Mouse (Mus musculus) forebrain, embryonic 12.5 days (tissue): ENCODE results near the gene Galnt17. TPM values are rescaled to one million over a fixed set of nuclear protein-coding genes. Genes with fewer than 3 reads are reported as not detected.

Experiments
- ATAC-seq: fragments of 200-750 bp; cut with Nextera tagmentation; 2 replicates; pipeline ENCODE4 v1.8.0; 2017; ENCODE audit warnings: moderate TSS enrichment; ENCODE audit not compliant: low FRiP score
- H3K27ac ChIP-seq: fragments of 300-500 bp; sonication (generic); 2 replicates; pipeline ENCODE4 v1.5.1; 2016; ENCODE audit warnings: mild to moderate bottlenecking
- H3K27me3 ChIP-seq: fragments of 300-500 bp; sonication (generic); 2 replicates; pipeline ENCODE4 v1.6.1; 2016; ENCODE audit warnings: mild to moderate bottlenecking
- H3K36me3 ChIP-seq: fragments of 300-500 bp; sonication (generic); replicated peaks from 2 replicates; pipeline ENCODE4 v1.6.1; 2016; ENCODE audit warnings: mild to moderate bottlenecking
- H3K4me1 ChIP-seq: fragments of 300-500 bp; sonication (generic); 2 replicates; pipeline ENCODE4 v1.6.1; 2016
- H3K4me2 ChIP-seq: fragments of 300-500 bp; sonication (generic); 2 replicates; pipeline ENCODE4 v1.6.1; 2016; ENCODE audit warnings: mild to moderate bottlenecking, moderate library complexity
- H3K4me3 ChIP-seq: fragments of 300-500 bp; sonication (generic); replicated peaks from 2 replicates; pipeline ENCODE4 v1.5.1; 2016; ENCODE audit warnings: mild to moderate bottlenecking
- H3K9ac ChIP-seq: fragments of 300-500 bp; sonication (generic); 2 replicates; pipeline ENCODE4 v1.6.1; 2016; ENCODE audit warnings: mild to moderate bottlenecking
- H3K9me3 ChIP-seq: fragments of 300-500 bp; sonication (generic); 2 replicates; pipeline ENCODE4 v1.6.1; 2016
- WGBS: fragments of 180-500 bp; shearing (Covaris S2); methylation state at CpG from one replicate; pipeline ENCODE4 v1.1.7; 2016; 5-methylcytosine and 5-hydroxymethylcytosine counted together
- polyA plus RNA-seq: library from polyadenylated mRNA; unstranded; fragments of >200 nt; fragmentation: Nextera tagmentation; extraction: Ambion mirVana; gene quantifications from 2 replicates; pipeline ENCODE4 v1.2.1, GENCODE M21; 2016

Galnt17 gene
- 2.6 and 3.5 TPM in 2 replicates for polyA plus RNA-seq

DNA sequence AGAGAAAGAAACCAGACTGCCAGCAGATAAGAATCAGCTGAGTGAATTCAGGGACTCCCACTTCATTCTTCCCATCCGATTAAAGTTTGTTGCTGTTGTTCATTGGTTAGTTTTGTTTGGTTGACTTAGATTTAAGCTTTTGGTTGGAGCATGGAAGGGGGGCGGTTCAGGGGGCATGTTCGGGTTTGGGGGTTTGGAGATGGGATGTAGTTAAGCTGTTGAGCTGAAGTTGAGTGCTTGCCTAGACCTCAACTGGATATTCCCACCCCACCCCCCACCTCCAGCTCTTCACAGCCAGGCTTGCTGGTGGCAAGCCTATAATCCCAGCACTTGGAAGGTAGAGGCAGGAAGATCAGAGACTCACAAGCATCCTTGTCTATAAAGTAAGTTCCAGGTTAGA lies at the start of gene Galnt17:
Gene Galnt17 (minus strand): TSS at position 101 of the 400 bp plus-strand sequence.
- H3K27me3 ChIP-seq = peaks cover 31% of the 10 kb centered on the region
- 42% methylated on average over 3 of the region's 3 CpGs for WGBS
- H3K4me2 ChIP-seq = peak within 1 kb of the TSS; percentile 94
- peak within 1 kb of the TSS; percentile 81 for H3K27ac ChIP-seq
- H3K4me1 ChIP-seq = peaks cover 11% of the 10 kb centered on the region
- peak within 1 kb of the TSS; percentile 58 for H3K9ac ChIP-seq
- no peaks in the 10 kb centered on the region for H3K36me3 ChIP-seq
- no peaks in the 10 kb centered on the region for H3K9me3 ChIP-seq
- ATAC-seq = no peak
- peak within 1 kb of the TSS; percentile 60 for H3K4me3 ChIP-seq

DNA sequence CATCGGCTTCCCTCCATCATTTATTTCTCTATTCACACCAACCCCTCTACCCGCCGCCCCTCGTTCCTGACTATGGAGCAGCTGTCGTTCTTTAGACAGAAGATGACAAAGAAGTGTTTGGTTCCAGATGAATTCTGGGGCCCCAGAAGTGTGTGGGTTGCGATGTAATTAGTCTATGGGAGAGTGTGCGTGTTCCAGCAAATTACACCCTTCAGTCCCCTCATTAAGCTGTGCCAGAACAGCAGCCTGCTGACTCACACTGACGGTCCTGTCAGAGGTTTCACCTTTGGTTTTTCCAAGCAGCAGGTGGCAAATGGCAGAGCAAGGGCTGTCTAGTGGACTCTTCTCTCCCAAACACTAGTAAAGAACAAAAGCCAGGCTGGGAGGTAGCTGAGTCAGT lies 26.2 kb upstream of the Galnt17 start:
- WGBS = 55% methylated on average over 8 of the region's 8 CpGs
- no peak overlapping the region for H3K9ac ChIP-seq
- no peak for ATAC-seq
- no peaks in the 10 kb centered on the region for H3K27me3 ChIP-seq
- H3K27ac ChIP-seq = no peak overlapping the region
- H3K4me3 ChIP-seq = no peak overlapping the region
- H3K9me3 ChIP-seq = no peaks in the 10 kb centered on the region
- 0 out of 2 replicates have a peak, but pooled peaks cover 4% of the 10 kb centered on the region for H3K4me1 ChIP-seq
- H3K36me3 ChIP-seq = no peaks in the 10 kb centered on the region
- no peak overlapping the region for H3K4me2 ChIP-seq

DNA sequence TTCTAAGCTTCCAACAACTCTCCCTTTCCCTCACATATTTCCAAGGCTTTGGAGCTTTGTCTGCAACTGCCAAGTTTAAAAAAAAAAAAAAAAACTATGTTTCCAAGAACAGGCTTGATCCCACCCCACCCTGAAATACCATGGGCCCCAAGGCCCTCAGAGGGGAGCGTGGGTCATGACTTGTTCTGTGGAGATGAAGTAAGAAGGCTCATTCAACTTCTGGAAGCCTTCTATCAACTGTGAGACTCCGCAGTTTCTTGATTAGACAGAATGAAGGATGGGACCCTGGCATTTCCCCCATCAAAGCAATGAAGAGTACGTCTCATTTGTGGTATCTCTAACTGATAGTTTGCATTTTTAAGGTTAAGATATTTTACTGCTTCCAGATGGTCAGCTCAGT lies 13.0 kb upstream of the Galnt17 start:
- Histone ChIP-seq H3K27me3 (no peaks in the 10 kb centered on the region), H3K36me3 (no peaks in the 10 kb centered on the region), H3K9ac (no peak overlapping the region), H3K9me3 (no peaks in the 10 kb centered on the region), H3K4me2 (no peak overlapping the region), H3K4me1 (no peaks in the 10 kb centered on the region), H3K27ac (no peak overlapping the region), H3K4me3 (no peak overlapping the region)
- WGBS = 84% methylated on average over 3 of the region's 3 CpGs
- no peak for ATAC-seq

DNA sequence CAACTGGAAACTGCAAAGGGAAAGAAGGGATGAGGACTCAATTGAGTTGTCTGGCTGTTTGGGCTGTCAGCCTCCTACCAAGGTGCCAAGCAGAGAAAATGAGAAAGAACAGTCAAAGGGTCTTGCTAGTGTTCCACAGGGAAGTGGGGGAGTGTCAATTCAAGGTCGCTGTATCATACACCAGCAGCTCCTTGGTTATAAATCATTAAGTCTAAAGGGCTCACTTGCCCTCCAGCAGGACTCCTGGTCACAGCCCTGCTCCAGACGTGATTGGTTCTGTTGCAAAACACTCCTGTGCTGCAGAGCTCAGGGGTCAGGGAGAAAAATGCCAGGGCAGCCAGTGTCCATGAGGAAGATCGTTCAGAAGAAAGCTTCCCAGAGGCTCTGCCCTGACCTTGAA lies 11.3 kb upstream of the Galnt17 start:
- Histone ChIP-seq H3K27me3 (no peaks in the 10 kb centered on the region), H3K36me3 (no peaks in the 10 kb centered on the region), H3K9ac (no peak overlapping the region), H3K4me2 (no peak overlapping the region), H3K9me3 (no peaks in the 10 kb centered on the region), H3K4me1 (no peaks in the 10 kb centered on the region), H3K4me3 (no peak overlapping the region), H3K27ac (no peak overlapping the region)
- WGBS = 67% methylated on average over 3 of the region's 3 CpGs
- ATAC-seq = no peak

DNA sequence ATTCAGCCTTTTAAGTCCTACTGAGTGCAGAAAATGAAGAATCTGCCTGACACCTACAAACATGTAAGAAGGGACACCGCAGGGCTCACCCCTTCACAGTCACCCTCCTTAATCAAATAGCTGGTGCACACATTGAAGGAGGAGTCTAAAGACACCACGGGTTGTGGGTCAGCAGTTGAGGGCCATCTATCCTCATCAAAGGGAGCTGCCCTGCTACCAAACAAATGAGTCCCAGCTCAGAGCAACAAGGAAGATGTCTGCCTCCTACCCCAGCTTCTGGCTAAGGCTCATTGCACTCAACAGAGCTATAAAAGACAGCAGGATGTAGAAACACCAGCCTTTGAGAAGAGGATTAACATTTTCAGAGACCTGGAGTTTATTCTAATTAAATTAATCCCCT lies 10.8 kb upstream of the Galnt17 start:
- Histone ChIP-seq H3K36me3 (no peaks in the 10 kb centered on the region), H3K4me3 (no peak overlapping the region), H3K4me1 (no peaks in the 10 kb centered on the region), H3K9ac (no peak overlapping the region), H3K27ac (no peak overlapping the region), H3K27me3 (no peaks in the 10 kb centered on the region), H3K9me3 (no peaks in the 10 kb centered on the region), H3K4me2 (no peak overlapping the region)
- no peak for ATAC-seq
- WGBS = 50% methylated on average over 2 of the region's 2 CpGs

DNA sequence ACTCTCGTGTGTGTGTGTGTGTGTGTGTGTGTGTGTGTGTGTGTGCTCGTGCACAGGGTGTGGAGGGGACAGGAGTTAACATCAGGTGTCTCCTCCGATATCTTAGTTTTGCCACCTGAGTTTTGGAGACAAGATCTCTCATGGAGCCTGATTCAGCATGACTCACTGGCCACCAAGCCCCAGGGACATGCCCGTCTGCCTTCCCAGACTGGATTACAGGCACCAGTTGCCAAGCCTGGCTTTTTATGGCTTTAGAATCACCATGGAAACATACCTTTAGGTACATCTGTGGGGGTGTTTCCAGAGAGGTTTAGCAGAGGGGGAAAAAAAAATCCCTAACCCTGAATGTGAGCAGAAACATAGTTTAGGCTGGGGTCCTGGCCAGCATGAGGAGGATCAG lies 6.7 kb upstream of the Galnt17 start:
- no peaks in the 10 kb centered on the region for H3K36me3 ChIP-seq
- no peak overlapping the region for H3K9ac ChIP-seq
- no peaks in the 10 kb centered on the region for H3K4me1 ChIP-seq
- 77% methylated on average over 4 of the region's 4 CpGs for WGBS
- no peaks in the 10 kb centered on the region for H3K27me3 ChIP-seq
- no peak for ATAC-seq
- H3K4me2 ChIP-seq = no peak overlapping the region
- H3K27ac ChIP-seq = no peak overlapping the region
- H3K4me3 ChIP-seq = no peak overlapping the region
- H3K9me3 ChIP-seq = no peaks in the 10 kb centered on the region

GRCm38 (mm10) chr5:131307656-131308151 lies 593 bp downstream of the Galnt17 start:
- Histone ChIP-seq H3K4me1 (peaks cover 11% of the 10 kb centered on the region), H3K4me3 (peak overlapping the region; percentile 60), H3K27ac (peak overlapping the region; percentile 81), H3K9ac (peak overlapping the region; percentile 58), H3K9me3 (no peaks in the 10 kb centered on the region), H3K4me2 (peak overlapping the region; percentile 94), H3K27me3 (peaks cover 35% of the 10 kb centered on the region), H3K36me3 (no peaks in the 10 kb centered on the region)
- under 1% methylated on average over 35 of the region's 36 CpGs for WGBS
- ATAC-seq = peak; percentile 91

GRCm38 (mm10) chr5:131306908-131307655 lies 1.2 kb downstream of the Galnt17 start:
- Histone ChIP-seq H3K9ac (peak overlapping the region; percentile 58), H3K4me1 (peaks cover 11% of the 10 kb centered on the region), H3K36me3 (no peaks in the 10 kb centered on the region), H3K27ac (peak overlapping the region; percentile 81), H3K4me3 (peak overlapping the region; percentile 60), H3K9me3 (no peaks in the 10 kb centered on the region), H3K27me3 (peaks cover 35% of the 10 kb centered on the region), H3K4me2 (peak overlapping the region; percentile 94)
- under 1% methylated on average over 64 of the region's 64 CpGs for WGBS
- ATAC-seq = peak; percentile 69

GRCm38 (mm10) chr5:131306321-131306907 lies 1.9 kb downstream of the Galnt17 start:
- peak overlapping the region; percentile 60 for H3K4me3 ChIP-seq
- H3K9me3 ChIP-seq = no peaks in the 10 kb centered on the region
- H3K9ac ChIP-seq = peak overlapping the region; percentile 58
- H3K27ac ChIP-seq = no peak overlapping the region
- H3K27me3 ChIP-seq = peaks cover 35% of the 10 kb centered on the region
- H3K4me1 ChIP-seq = peaks cover 11% of the 10 kb centered on the region
- no peaks in the 10 kb centered on the region for H3K36me3 ChIP-seq
- no peak for ATAC-seq
- 1% methylated on average over 39 of the region's 39 CpGs for WGBS
- peak overlapping the region; percentile 94 for H3K4me2 ChIP-seq

GRCm38 (mm10) chr5:131305223-131305622 lies 3.1 kb downstream of the Galnt17 start:
- Histone ChIP-seq H3K9me3 (no peaks in the 10 kb centered on the region), H3K4me3 (no peak overlapping the region), H3K27me3 (peaks cover 35% of the 10 kb centered on the region), H3K9ac (no peak overlapping the region), H3K36me3 (no peaks in the 10 kb centered on the region), H3K4me1 (peaks cover 11% of the 10 kb centered on the region), H3K4me2 (peak overlapping the region; percentile 94; the same call in 1 of the 2 replicates), H3K27ac (no peak overlapping the region)
- ATAC-seq = no peak
- 71% methylated on average over 5 of the region's 5 CpGs for WGBS

- H3K4me3 ChIP-seq = no peak overlapping the region
- WGBS = 93% methylated on average over 3 of the region's 3 CpGs
- H3K4me2 ChIP-seq = no peak overlapping the region
- no peaks in the 10 kb centered on the region for H3K9me3 ChIP-seq
- H3K4me1 ChIP-seq = peaks cover 8% of the 10 kb centered on the region
- H3K36me3 ChIP-seq = no peaks in the 10 kb centered on the region
- peaks cover 27% of the 10 kb centered on the region for H3K27me3 ChIP-seq
- no peak for ATAC-seq
- H3K27ac ChIP-seq = no peak overlapping the region
- no peak overlapping the region for H3K9ac ChIP-seq
Measured at GRCm38 (mm10) chr5:131301526-131301925, 6.8 kb downstream of the Galnt17 start.

DNA sequence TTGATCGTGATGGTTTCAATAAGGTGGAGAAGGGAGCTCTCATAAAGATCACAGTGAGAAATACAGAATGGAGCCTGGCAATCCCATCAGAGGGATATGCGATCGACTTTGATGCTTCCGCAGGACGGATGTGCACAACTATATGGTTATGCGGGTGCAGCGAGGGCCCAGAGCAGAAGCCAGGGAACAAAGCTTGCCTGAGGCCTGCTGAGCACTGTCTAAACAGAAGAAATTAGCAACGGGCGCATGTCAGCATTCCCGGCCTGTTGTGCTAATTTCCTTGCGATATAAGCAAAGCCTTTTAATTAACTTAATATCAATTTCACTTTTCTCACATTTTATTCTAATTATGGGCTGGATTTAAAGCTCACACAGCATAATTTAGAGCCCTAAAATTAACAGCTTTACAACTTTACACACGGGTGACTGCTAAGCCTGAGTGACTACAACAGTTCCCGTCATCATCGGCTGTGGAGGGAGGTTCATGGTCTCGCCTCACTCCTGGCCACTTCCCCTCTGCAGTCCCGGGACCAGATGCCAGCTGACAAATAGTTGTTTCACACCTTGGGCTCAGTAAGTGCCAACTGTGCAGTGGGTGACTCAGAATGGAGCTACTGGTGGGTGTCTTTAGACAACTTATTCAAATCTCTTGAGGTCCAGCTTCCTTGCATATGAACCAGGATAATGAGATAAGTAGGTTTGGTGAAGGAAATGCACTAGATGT lies 14.4 kb downstream of the Galnt17 start:
- Histone ChIP-seq H3K27me3 (no peaks in the 10 kb centered on the region), H3K4me2 (no peak overlapping the region), H3K36me3 (no peaks in the 10 kb centered on the region), H3K4me1 (no peaks in the 10 kb centered on the region), H3K27ac (no peak overlapping the region), H3K9ac (no peak overlapping the region), H3K9me3 (no peaks in the 10 kb centered on the region), H3K4me3 (no peak overlapping the region)
- ATAC-seq = no peak
- WGBS = 83% methylated on average over 16 of the region's 16 CpGs
